Mouse (Mus musculus) left cerebral cortex, adult 9 months (tissue): ENCODE measurements at regions not wholly inside any gene's neighbourhood (a gene's known extent, or its start where the extent isn't known, plus 50 kb on each side); places are given as distances from the start of the nearest gene placed in this dataset.
"Not testable (repeated sequence)": the region's sequence is repeated elsewhere in the genome, so short reads cannot be mapped to it uniquely, and the experiment has no call there.

ENCODE experiments used
- DNase-seq, 2 experiments: peaks; one replicate each; pipeline ENCODE4 v3.0.0; 2022; ENCODE audit warnings: low spot score in 2 of 2

DNA sequence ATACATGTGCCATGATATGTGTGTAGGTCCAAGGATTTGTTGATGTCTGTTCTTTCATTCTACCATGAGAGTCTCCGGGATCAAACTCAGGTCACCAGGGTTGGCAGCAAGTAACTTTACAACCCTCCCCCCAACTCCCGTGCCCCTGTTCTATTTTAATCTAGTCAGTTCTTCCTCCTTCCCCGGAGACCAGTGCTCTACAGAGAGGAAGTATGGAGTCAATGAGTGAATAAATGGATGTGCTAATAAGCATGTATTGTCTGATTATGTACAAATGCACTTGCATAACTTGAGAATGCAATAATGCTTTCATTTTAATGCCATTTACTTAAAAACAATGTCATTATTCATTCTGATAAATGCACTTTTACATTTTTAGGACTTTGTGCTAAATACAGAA lies 79.1 kb upstream of the Tbl1xr1 start:
- no peak for DNase-seq

DNA sequence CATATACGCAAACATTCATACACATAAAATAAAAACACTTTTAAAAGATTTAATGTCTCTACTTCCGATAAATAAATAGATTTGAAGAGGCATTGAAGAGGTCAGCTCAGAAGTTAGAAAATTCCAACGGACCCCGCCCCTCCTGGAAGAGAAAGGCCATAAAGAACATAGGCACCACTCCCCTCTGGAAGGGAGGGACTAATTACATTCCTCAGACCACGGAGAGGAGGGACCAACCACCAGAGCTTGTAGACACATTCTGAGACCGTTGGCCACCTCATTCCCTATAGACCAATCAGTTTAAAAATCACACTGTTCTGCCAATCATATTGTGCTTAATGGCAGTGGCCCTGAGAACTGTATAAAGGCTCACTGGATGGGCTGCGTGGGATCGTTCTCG lies 71.0 kb upstream of the Tbl1xr1 start:
- no peak for DNase-seq

DNA sequence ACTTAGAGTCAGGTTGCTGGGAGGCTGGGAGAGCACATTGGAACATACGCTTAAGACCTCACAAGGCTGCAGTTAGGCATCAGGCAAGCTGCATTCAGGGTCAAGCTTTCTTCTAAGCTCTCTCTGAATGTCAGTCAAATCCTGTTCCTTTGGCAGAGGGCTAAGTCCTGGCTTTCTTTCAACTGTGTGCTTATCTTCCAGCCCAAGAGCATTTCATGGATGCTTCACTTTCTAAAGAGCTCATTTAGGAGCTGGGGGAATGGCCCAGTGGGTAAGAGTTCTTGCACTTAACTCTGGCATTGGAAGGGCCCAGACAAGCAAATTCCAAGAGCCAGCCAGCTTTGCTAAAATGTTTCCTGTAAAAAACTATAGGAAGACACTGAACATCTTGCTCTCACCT lies 70.3 kb upstream of the Tbl1xr1 start:
- no peak for DNase-seq

DNA sequence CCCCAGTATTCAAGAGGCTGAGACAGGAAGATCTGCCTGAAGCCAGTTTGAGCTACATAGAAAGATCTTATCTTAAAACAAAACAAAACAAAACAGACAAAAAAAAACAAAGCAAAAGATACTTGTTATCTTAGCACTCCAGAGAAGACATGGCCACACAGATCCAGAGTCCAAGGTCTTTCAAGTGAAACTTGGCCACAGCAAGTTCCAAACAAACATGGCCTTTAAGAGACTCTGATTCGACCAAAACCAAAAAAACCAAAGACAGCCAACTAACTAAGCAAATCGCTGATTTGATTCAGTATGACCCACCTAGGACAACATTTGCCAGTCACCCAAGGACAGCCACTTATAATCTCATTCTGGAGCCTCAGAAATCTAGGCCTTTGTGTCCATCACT lies 69.8 kb upstream of the Tbl1xr1 start:
- no peak for DNase-seq

DNA sequence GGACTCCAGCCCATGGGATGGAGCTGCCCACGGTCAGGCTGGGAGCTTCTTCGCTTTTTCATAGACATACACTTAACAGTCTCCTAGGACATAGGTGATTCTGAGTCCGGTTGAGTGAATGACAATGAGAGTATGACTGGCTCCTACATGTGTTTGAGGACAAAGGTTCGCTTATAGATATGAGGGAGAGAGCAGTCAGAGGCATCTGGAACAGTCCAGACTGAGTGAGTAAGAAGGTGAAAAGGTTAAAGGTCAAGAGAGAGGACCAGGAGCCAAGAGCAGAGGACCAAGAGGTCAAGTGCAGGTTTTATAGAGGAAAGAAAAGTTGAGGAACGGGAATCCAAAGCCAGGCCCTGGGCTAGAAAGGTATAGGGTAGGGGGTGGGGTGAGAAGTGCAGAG lies 68.7 kb upstream of the Tbl1xr1 start:
- DNase-seq, result no peak

DNA sequence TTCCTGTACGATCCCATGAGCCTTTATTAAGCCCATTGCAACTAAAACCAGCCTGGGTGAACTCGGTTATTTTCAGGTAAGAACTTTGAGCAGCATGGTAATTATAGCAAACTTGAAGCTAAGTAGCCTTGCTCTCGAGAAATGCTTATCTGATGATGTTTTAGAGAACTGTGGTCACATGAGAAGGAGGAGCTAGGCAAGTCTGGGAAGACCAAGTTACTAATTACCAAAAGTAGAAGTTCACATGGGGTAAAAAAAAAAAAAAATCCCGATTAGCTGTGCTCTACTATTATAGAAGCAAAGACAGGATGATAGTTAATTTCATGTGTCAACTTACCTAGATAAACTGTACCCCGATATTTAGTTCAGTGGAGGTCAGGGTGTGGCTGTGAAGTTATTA lies 68.0 kb upstream of the Tbl1xr1 start:
- DNase-seq, result no peak

DNA sequence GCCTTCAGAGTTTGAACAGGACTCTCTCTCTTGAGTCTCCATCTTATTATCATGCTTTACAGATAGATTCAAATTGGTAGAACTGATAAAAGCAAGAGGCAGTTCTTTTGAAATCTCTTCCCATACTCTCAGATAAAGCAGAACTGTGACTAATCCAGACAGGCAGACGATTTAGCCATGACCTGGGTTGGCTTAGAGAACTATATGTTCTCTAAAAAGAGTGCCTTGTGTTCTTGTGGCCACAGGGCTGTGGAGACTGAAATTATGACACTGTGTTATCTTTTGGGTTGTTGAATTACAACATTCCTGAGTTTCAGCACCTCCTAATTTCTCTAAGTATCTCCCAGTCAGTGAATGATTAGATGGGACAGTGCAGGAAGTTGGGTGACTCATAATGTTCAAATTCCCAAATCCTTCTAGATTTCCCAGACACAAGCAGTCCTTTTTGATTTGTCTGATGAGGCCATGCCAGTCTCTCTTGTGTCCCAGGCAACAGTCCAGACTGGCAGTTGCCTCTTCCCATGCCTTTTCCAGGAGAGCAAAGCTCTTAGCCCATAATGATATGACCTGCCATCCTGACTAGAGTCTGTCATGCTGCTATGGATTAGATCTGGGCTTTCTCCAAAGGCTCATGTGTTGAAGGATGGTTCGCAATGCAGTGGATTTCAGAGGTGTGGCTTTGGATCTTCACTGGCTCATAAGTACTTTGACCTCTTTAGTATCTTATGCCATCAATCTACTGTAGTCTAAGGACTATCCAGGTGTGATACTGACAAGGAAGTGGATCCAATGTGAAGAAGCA lies 66.4 kb upstream of the Tbl1xr1 start:
- DNase-seq, result no peak

DNA sequence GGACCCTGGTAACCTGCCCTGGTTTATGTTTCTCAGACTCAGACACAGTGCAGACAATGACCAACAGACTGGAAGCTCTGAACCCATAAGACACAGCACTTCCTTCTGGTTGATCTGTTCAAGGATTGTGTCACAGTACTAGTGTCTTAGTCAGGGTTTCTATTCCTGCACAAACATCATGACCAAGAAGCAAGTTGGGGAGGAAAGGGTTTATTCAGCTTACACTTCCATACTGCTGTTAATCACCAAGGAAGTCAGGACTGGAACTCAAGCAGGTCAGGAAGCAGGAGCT lies 65.8 kb upstream of the Tbl1xr1 start:
- DNase-seq, result not testable (repeated sequence)

DNA sequence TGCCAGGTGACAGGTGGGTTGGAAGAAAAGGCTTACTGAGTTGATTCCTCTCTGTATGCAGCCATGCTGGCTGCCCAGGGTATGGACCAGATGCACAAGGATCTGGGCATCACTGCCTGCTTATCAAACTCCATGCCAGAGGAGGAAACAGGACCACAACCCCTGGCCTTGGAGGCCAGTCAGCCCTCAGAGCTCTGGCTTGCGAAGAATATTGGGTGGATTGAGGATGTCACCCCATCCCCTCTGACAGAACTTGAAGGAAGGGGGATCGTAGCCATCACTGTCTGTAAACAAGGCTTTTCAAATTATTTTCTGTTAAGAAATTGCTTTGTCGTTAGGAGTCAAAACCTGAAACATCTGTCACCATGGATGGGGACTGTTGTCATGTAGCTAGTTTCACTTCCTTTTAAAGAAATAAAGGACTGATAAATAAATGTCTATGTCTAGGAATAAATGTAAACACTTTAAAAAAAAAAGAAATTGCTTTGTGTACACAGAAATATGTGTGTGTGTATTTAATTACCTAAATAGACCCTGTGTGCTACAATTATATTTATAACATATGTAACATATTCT lies 55.0 kb upstream of the Tbl1xr1 start:
- no peak for DNase-seq

DNA sequence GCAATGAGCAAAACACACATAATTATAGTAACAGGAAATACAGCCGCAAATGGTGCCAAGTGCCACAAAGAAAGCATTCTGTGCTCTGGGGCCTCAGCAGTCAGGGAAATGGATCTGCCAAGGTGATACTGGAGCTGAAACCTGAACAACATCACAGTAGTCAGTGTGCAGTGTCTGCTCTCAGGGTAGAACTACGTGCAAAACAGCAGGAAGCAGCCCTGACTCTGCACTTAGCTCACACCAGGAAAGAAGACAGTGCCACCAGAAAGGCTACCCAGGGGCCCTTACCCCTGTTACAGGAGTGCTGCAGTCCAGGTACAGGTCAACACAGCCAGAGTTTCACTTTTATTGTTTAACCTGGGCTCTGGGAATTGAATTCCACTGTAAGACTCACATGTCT lies 54.0 kb upstream of the Tbl1xr1 start:
- no peak for DNase-seq

DNA sequence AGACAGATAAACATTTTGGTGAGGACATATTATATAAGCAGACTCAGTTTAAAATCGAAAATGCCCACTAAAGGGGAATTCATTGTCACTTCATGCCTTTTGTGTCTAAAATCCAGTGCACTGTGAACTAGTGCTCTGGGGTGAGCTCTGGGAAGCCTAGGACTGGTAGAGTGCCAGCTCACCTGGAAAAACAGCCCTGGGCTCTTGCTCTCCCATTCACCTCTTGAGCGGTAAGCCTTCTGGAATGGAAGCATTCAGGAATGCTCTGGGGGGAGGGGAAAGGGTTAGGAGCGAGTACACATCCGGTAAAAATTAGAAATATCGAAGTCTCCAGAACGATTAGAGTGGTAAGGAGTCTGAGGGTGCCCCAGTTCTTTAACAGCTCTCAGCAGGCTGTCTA lies 53.4 kb upstream of the Tbl1xr1 start:
- no peak for DNase-seq

DNA sequence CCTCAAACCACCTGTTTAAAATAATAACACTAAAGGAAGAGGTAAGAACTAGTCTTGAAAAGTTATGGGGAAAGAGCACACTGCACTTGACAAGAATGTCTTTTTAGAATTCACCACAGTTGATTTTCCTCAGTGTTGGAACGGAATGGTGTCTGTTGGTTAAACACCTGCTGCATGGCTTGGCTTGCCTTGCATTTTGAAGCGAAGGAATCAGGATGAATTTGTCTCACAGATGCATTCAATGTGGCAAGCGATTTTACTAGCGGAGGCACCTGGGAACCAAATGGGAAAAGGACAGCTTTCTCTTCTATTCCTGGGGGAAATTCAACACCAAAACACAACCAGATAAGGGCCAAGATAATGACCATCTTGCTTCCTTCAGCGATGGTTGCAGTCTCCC lies 52.9 kb upstream of the Tbl1xr1 start:
- DNase-seq, result no peak

DNA sequence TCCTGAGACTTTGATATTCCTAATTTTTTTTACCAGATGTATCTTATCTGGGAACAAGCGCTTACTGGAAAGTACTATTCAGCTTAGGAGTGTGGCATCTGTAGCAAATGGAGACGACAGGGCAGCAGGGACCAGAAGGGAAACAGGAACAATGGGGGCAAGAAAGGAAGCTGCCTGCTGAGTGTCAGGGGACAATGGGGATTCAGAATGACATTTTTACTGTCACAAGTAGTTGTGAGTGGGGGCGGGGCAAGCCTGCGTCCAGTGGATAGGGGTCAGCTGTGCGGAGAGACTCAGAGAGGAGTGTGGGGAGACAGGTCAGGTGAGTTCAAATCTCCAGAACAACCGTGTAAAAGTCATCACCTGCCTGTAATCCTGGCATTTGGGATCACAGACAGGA lies 52.3 kb upstream of the Tbl1xr1 start:
- no peak for DNase-seq

DNA sequence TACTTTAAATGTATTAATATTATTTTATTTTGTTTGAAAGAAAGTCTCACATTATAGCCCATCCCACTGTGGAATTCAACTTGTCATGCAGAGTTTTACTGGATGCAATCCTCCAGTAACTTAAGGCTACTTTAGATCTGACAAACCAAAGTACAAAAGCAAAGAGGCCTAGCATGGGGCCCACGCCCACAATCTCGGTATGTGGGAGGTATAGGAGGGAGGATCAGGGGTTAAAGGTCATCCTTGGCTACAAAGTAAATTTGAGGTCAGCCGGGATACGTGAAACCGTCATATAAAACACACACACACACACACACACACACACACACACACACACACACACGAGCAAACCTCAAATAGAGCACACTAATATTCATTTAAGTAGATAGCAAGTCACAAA lies 51.3 kb upstream of the Tbl1xr1 start:
- DNase-seq, result no peak

DNA sequence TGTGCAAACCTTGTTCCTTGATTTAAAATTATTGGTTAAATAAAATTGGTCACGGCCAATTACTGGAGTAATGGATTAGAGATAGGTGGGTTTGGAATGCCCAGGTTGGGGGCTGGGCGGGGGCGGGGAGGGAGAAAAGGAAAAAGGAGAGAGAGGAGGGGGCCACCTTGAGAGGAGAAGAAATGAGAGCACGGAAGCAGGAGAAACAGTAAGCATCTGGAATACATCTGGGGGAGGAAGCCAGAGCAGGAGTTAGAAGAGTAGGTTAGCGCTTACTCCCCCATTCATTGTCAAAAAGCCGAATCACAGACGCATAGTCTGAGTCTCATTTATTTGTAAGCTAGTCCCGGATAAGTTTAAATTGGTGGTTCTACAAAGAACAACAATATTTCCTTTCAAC lies 50.8 kb upstream of the Tbl1xr1 start:
- DNase-seq, result no peak
